Mouse (Mus musculus) liver, embryonic 14.5 days (tissue): Measurements from ENCODE around the gene Eif3k.

Experiments
- CTCF ChIP-seq: IDR thresholded peaks from 2 replicates; pipeline ENCODE4 v1.5.1; 2016; ENCODE audit warnings: antibody characterized with exemption, low read depth, control low read depth
- EP300 ChIP-seq: IDR thresholded peaks from 2 replicates; pipeline ENCODE4 v1.6.1; 2016; ENCODE audit warnings: antibody characterized with exemption, low read depth

- no peak for TF ChIP-seq CTCF
- TF ChIP-seq EP300: no peak
These were observed 43.9 kb upstream of the Eif3k start for GRCm38 (mm10) chr7:29025566-29025965.
